Mouse (Mus musculus): ENCODE results near the gene Ptpn5. TPM values are rescaled to one million over a fixed set of nuclear protein-coding genes. Genes with fewer than 3 reads are reported as not detected.

Gene Ptpn5
- total RNA-seq, 2 experiments from 2014 or later: 104 to 107 TPM

DNA sequence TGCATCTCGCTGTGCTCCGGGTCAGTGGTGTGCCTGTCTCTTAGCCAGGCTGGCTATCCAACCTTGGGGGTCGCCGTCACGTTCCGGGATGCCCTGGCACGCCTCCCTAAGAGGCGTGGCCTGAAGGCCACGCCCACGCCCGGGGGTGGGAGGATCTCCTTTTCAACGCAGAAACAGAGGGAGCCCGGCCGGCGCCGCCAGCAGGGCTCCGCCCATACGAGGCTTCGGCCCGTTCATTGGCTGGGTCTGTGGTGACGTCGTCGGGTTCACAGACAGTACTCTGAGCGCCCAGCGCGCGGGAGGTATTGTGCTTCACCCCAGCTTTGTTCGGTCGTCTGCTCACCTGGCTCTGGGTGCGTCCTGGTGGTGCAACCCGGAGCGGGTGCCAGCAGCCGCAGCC is 83.1 kb downstream of the Ptpn5 start, which contains the start of gene Tmem86a:
Gene Tmem86a, plus strand, starts transcription at position 236 of the 400 bp plus-strand sequence.
- Histone ChIP-seq H3K27ac (peak within 1 kb of the TSS; percentile 98), H3K4me3 (peak within 1 kb of the TSS; percentile 98)
- DNase-seq (ENCODE audit: low spot score in 2 of 2): peak; percentile 95 to 96
- no peak for TF ChIP-seq CTCF (conservative IDR thresholded peaks at IDR 0.05)

DNA sequence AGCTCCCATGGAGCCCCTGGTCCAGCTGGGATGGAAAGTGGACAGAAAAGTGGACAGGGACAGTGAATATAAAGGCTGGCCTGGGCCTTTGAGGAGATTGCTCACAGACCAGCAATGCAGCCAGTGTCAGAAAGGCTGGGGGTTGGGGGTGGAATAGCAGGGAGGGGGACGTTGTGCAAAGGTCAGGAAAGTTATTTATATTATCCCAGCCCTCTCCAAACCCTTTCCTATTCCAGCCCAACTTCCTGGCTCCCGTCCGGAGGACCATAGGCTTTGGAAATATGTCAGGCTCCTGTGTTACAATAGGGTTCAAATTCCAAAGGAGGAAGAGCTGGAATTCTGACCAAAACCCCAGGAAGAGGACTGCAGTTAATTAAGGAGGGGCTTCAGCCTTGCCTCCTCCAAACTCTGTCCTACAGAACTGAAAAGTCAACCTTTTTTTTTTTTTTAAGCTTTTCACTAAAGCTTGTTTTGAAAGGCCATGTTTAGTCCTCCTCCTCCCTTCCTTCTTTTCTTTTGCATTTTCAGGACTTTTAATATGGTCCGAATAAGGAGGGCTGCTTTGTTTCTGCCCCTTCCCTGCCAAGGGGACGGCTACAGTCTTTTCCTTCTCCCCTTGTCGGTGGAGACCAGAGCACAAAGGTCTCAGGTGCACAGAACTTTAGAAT is 90.5 kb downstream of the Ptpn5 start:
- TF ChIP-seq CTCF (conservative IDR thresholded peaks at IDR 0.05): no peak
- DNase-seq (ENCODE audit: low spot score in 2 of 2): no peak
- Histone ChIP-seq H3K4me3 (no peak overlapping the region), H3K27ac (no peak overlapping the region)

DNA sequence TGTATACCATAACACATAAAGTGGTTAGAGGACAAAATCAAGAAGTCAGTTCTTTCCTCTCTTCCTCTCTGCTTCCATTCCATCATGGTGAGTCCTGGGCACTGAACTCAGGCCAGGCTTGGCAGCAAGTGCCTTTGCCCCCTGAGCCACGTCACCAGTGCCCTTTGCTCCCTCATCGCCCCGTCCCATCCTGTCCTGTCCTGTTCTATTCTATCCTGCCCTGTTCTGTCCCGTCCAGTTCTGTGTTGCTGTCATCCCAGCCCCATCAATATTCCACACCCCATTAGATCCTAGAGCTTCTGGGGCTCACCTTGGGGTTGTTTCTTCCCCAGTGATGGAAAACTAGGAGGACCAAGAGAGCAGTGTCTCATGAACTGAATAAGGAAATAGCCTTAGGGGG is 91.4 kb downstream of the Ptpn5 start:
- Histone ChIP-seq H3K4me3 (no peak overlapping the region), H3K27ac (no peak overlapping the region)
- no peak for DNase-seq (ENCODE audit: low spot score in 2 of 2)
- TF ChIP-seq CTCF (conservative IDR thresholded peaks at IDR 0.05): no peak

DNA sequence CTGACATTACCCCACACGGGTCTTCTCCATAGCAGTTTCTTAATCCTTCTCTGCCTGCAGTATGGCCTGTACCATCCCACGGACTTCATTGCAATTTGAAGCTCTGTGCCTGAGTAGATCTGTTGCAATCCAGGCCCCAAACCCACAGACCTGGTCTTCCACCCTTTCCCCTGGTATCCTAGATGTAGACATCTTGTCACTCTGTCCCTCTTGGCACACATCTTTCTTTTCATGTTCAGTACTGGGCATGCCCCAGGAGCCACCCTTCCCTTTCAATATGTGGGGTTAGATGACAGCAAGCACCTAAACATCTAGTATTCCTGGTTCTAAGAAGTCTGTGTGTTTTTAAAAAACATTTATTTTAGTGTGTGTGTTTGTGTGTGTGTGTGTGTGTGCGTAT is 91.8 kb downstream of the Ptpn5 start:
- no peak overlapping the region for H3K4me3 ChIP-seq
- no peak overlapping the region for H3K27ac ChIP-seq
- TF ChIP-seq CTCF (conservative IDR thresholded peaks at IDR 0.05): no peak
- no peak for DNase-seq (ENCODE audit: low spot score in 2 of 2)

DNA sequence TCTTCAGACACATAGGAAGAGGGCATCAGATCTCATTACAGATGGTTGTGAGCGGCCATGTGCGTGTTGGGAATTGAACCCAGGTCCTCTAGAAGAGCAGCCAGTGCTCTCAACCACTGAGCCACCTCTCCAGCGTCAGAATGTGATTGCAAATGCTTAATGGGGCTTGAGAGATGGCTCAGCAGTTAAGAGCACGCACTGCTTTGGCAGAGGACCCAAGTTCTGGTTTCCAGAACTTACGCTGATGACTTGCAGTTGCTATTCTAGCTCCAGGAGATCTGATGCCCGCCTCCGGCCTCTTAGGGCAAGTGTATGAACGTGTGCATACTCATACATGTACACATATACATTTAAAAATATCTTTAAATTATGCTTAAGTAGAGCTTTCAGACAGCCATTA is 98.1 kb downstream of the Ptpn5 start:
- TF ChIP-seq CTCF (conservative IDR thresholded peaks at IDR 0.05): no peak
- H3K27ac ChIP-seq: no peak overlapping the region
- no peak overlapping the region for H3K4me3 ChIP-seq
- DNase-seq (ENCODE audit: low spot score in 2 of 2): no peak

DNA sequence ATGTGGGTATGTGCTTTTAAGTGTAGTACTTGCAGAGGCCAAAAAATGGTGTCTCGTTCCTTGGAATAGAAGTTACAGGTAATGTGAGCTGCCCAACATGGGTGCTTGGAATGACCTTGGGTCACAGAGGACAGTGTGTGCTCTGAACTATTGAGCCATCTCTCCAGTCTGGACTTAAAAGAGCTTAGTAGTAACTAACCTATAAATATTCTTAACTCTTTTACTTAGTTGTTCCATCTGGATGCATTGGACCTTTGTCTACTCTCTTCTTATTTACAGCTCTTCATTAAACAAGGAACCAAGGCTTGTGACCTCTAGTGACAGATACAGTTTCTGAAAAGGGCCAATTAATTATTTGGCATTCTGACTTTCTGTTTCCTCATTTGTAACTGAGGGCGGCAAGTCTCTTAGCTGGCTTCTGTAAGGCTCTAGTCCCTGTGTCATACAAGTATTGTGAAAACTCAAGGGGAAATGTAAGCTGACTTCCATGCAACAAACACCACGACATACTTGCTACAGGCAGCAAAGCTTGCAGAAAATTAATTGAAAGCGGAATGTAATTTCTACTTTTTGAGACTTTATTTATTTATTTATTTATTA is 98.6 kb downstream of the Ptpn5 start:
- DNase-seq (ENCODE audit: low spot score in 2 of 2): no peak
- TF ChIP-seq CTCF (conservative IDR thresholded peaks at IDR 0.05): no peak
- H3K27ac ChIP-seq: no peak overlapping the region
- no peak overlapping the region for H3K4me3 ChIP-seq

DNA sequence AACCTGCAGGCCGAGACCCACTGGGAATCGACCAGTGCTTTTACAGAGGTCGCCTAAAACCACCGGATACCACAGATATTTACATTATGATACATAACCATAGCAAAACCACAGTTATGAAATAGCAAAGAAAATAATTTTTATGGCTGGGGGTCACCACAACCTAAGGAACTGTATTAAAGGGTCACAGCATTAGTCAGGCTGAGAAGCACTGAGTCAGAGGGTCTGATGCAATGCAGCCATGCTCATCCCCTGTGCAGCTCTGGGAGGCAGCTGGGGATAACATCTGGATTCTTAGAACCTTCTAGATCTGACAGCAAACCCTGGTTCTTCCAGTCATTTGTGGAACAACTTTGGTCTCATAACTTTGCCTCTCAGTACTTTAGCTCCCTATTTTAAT is 102.1 kb downstream of the Ptpn5 start:
- TF ChIP-seq CTCF (conservative IDR thresholded peaks at IDR 0.05): no peak
- no peak for DNase-seq (ENCODE audit: low spot score in 2 of 2)
- H3K4me3 ChIP-seq: no peak overlapping the region
- no peak overlapping the region for H3K27ac ChIP-seq

DNA sequence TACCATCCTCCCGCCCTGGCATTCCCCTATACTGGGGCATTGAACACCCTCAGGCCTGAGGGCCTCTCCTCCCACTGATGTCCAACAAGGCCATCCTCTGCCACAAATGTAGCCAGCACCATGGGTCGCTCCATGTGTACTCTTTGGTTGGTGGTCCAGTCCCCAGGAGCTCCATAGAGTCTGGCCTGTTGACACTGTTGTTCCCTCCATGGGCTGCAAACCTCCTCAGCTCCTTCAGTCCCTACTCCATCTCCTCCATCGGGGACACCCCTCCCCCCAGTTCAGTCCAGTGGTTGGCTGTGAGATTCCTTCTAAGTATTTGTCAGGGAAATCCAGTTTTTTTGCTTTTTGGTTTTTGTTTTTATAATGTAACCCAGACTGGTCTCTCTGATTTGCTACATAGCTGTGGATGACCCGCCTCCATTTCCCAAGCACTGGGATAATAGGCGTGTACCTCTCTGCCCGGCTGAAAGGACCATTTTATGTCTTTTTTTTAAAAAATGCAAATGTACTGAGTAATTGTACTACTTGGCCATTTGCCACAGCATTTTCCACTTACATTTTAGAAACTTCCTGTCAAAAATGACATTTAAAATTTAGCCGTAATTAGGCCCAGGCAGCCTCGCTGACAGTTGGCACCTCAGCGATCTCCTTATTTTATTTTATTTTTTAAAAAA is 102.8 kb downstream of the Ptpn5 start:
- Histone ChIP-seq H3K4me3 (no peak overlapping the region), H3K27ac (no peak overlapping the region)
- DNase-seq (ENCODE audit: low spot score in 2 of 2): no peak
- TF ChIP-seq CTCF (conservative IDR thresholded peaks at IDR 0.05): no peak

Small RNA genes lying within 50 kb of the gene (microRNA-seq; reads per million reads assigned to microRNA genes)
- gene Mir7056: 3.5 to 5.2 reads per million in 2 experiments

Other genes starting within 250 kb of the Ptpn5 start
- gene Tsg101, start 213.7 kb downstream of the Ptpn5 start, total RNA-seq (2021): 10 to 100 TPM; 75.8 to 77.9 TPM
- gene Uevld, start 175.2 kb downstream of the Ptpn5 start, total RNA-seq (2021): 10 to 100 TPM; 14.5 to 15.7 TPM
- gene Gm9999, start 150.1 kb downstream of the Ptpn5 start, total RNA-seq (2021): not detected
- 10 to 100 TPM; 15.4 to 16.0 TPM for gene Spty2d1, start 125.3 kb downstream of the Ptpn5 start, total RNA-seq (2021)
- 10 to 100 TPM in 1 of 2 experiments, 1 to 10 TPM in 1; 9.8 to 14.0 TPM for gene Tmem86a, start 83.1 kb downstream of the Ptpn5 start, total RNA-seq (2021)
- gene Mrgpra6, start 71.2 kb upstream of the Ptpn5 start, total RNA-seq (2021): not detected
- not detected for gene Mrgpra9, start 119.2 kb upstream of the Ptpn5 start, total RNA-seq (2021)
- not detected for gene Mrgpra1, start 220.6 kb upstream of the Ptpn5 start, total RNA-seq (2021)